Mouse (Mus musculus) gastrocnemius, adult 18-20 months (tissue): ENCODE results near the gene Acss2. TPM values are rescaled to one million over a fixed set of nuclear protein-coding genes. Genes with fewer than 3 reads are reported as not detected.
"Not testable (repeated sequence)": the region's sequence is repeated elsewhere in the genome, so short reads cannot be mapped to it uniquely, and the experiment has no call there.

ENCODE experiments used
- DNase-seq: peaks from one replicate; pipeline ENCODE4 v3.0.0; 2021; ENCODE audit warnings: low spot score
- total RNA-seq, 2 experiments: library from RNA; stranded (reverse); gene quantifications; 2 replicates each; pipeline ENCODE4 v1.2.3; 2021

Acss2 gene
- total RNA-seq, 2 experiments from 2014 or later = 24.7 to 47.8 TPM

GRCm38 (mm10) chr2:155585486-155585885 lies 67.7 kb downstream of the Acss2 start:
- DNase-seq = no peak

- no peak for DNase-seq
These were observed 70.4 kb downstream of the Acss2 start for GRCm38 (mm10) chr2:155588136-155588535.

GRCm38 (mm10) chr2:155589521-155589920 lies 71.8 kb downstream of the Acss2 start:
- DNase-seq = no peak

- no peak for DNase-seq
These were observed 73.1 kb downstream of the Acss2 start for GRCm38 (mm10) chr2:155590876-155591275.

GRCm38 (mm10) chr2:155591676-155592075 lies 73.9 kb downstream of the Acss2 start:
- DNase-seq = no peak

DNA sequence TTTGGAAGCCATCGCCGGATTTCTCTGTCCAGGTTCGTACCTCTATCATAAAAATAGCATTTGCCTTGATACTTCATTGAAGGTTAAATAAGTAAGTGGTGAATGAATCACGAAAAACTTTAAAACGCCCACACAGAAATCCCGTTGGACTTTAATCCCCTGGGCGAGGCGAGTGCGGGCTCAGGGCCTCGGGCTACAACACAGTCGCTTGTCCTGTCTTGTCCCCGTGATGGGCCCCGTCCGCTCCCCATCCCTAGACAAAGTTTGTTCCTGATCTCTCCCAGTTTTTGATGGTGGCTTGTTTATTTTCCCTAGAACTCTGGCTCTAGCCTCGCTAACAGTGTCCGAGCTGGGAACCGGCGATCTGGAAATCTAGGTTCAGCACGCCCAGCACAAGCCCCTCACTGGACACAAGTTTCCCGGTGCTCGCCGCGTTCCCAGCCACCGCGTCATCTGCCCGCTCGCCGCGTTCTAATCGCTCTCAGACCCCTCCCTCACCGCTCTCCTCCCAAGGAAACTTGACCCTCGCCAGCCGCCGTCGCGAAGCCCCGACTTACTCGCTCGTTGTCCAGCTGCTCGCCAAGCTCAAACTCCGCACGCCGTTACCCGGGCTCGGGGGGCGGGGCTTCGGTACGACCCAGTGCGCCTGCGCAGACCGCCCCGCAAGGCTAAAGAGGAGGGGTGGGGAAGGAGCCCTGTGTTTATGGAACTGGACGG lies 74.5 kb downstream of the Acss2 start, which contains the start of gene Gss:
Gene Gss (minus strand): TSS at position 674 of the 717 bp plus-strand sequence.
- DNase-seq = peak; percentile 99

- no peak for DNase-seq
These were observed 75.1 kb downstream of the Acss2 start for GRCm38 (mm10) chr2:155592854-155593283.

GRCm38 (mm10) chr2:155595516-155595915 lies 77.8 kb downstream of the Acss2 start:
- DNase-seq = no peak

- no peak for DNase-seq
These were observed 86.0 kb downstream of the Acss2 start for GRCm38 (mm10) chr2:155603707-155604106.

GRCm38 (mm10) chr2:155604560-155605235 lies 87.0 kb downstream of the Acss2 start:
- no peak for DNase-seq

DNA sequence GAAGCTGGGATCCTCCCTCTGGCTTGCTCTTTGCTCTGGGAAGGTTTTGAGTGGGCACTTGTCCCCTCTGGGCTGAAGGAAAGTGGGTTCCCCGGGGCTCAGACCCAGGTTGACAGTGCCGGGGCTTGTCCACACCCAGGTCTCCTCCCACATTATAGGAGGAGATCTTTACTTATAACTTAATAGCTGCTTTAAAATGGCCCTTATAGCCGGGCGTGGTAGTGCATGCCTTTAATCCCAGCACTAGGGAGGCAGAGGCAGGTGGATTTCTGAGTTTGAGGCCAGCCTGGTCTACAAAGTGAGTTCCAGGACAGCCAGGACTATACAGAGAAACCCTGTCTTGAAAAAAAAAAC lies 87.5 kb downstream of the Acss2 start:
- DNase-seq = not testable (repeated sequence)

- DNase-seq = no peak
These were observed 88.6 kb downstream of the Acss2 start for GRCm38 (mm10) chr2:155606360-155606759.

- no peak for DNase-seq
These were observed 93.2 kb downstream of the Acss2 start, which contains the start of gene Myh7b for GRCm38 (mm10) chr2:155610978-155611377. TSS of gene Myh7b (plus strand) at chr2:155611212.

- no peak for DNase-seq
These were observed 94.2 kb downstream of the Acss2 start for GRCm38 (mm10) chr2:155611834-155612550.

DNA sequence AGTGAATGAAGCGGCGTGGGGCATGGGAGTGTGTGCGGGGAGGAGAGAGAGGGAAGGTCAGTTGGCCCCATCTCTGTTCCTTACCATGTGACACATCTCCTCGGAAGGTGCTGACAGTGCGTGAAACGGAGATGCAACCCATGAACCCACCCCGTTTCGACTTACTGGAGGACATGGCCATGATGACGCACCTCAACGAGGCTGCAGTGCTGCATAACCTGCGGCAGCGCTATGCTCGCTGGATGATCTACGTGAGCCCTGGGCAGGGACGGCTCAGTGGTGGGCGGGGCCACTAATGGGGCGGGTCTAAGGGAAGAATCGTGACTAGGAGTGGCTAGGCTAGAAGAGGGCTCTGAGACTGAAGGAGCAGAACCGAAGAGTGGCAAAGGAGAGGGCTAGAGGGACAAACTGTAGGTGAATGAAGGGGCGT lies 95.6 kb downstream of the Acss2 start:
- peak; percentile 56 for DNase-seq

GRCm38 (mm10) chr2:155613953-155614352 lies 96.2 kb downstream of the Acss2 start:
- no peak for DNase-seq

GRCm38 (mm10) chr2:155616971-155617370 lies 99.2 kb downstream of the Acss2 start:
- no peak for DNase-seq

- peak; percentile 88 for DNase-seq
These were observed 102.1 kb downstream of the Acss2 start for GRCm38 (mm10) chr2:155619817-155620216.

DNA sequence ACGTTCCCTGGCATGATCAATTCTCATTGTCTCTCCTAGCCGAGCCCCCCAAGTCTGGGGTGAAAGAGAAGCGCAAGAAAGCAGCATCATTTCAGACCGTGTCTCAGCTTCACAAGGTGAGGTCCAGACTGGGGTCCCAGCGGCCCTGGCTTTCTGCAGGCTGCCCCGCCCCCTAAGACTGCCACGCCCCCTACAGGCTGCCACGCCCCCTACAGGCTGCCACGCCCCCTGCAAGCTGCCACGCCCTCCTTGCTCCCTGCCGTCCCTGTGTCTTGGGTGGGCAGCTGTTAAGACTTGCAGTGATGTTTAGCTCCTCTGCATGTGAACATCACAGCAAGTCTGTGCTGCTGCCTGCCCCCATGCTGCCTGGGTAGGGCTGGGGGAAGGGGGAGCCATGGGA lies 104.9 kb downstream of the Acss2 start:
- DNase-seq = no peak

GRCm38 (mm10) chr2:155623996-155624395 lies 106.2 kb downstream of the Acss2 start:
- DNase-seq = no peak

DNA sequence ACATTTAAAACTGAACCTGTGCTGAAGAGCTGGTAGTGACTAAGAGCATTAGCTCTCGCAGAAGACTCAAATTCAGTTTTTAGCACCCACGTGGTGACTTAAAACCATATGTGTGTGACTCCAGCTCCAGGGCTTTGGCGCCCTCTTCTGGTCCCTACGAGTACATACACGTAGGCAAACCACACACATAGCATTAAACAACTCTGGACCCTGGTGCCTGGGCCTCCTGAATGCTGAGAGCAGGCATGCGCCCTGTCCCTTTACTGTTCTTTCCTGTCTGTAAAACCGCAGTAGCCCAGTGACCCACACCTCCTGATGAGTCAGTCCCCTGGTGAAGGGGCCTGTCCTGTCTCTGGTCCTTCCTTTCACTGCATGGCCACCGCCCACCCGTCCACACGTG lies 107.0 kb downstream of the Acss2 start:
- no peak for DNase-seq

GRCm38 (mm10) chr2:155626277-155626676 lies 108.5 kb downstream of the Acss2 start:
- DNase-seq = no peak
